Mouse (Mus musculus) midbrain, postnatal 0 days (tissue): Measurements from ENCODE around the gene 4930502E18Rik. TPM values are rescaled to one million over a fixed set of nuclear protein-coding genes. Genes with fewer than 3 reads are reported as not detected.

ENCODE experiments used
- ATAC-seq: fragments of 200-750 bp; cut with Nextera tagmentation; 2 replicates; pipeline ENCODE4 v1.8.0; 2017; ENCODE audit warnings: moderate number of reproducible peaks, mild to moderate bottlenecking, moderate TSS enrichment, moderate library complexity; ENCODE audit not compliant: low FRiP score
- DNase-seq: peaks from one replicate; pipeline ENCODE4 v3.0.0-alpha.2; 2015; ENCODE audit warnings: low spot score
- H3K27ac ChIP-seq: fragments of 300-500 bp; sonication (generic); 2 replicates; pipeline ENCODE4 v1.5.1; 2014; ENCODE audit warnings: low read depth, mild to moderate bottlenecking, low read length, mixed read lengths
- H3K27me3 ChIP-seq: fragments of 300-500 bp; sonication (generic); 2 replicates; pipeline ENCODE4 v1.6.1; 2014; ENCODE audit warnings: low read length, control low read depth, mixed read lengths; ENCODE audit not compliant: insufficient read depth
- H3K36me3 ChIP-seq: fragments of 300-500 bp; sonication (generic); 2 replicates; pipeline ENCODE4 v1.6.1; 2014; ENCODE audit warnings: low read length, control low read depth, mixed read lengths; ENCODE audit not compliant: insufficient read depth
- H3K4me1 ChIP-seq: fragments of 300-500 bp; sonication (generic); 2 replicates; pipeline ENCODE4 v1.6.1; 2014; ENCODE audit warnings: mild to moderate bottlenecking, control low read depth, antibody characterized with exemption, low read length, mixed read lengths; ENCODE audit not compliant: insufficient read depth
- H3K4me2 ChIP-seq: fragments of 300-500 bp; sonication (generic); 2 replicates; pipeline ENCODE4 v1.6.1; 2014; ENCODE audit warnings: low read depth, mild to moderate bottlenecking, low read length, mixed read lengths; ENCODE audit not compliant: poor library complexity, severe bottlenecking
- H3K4me3 ChIP-seq: fragments of 300-500 bp; sonication (generic); 2 replicates; pipeline ENCODE4 v1.5.1; 2014; ENCODE audit warnings: low read depth, mild to moderate bottlenecking, low read length, moderate library complexity
- H3K9ac ChIP-seq: fragments of 300-500 bp; sonication (generic); replicated peaks from 2 replicates; pipeline ENCODE4 v1.6.1; 2014; ENCODE audit warnings: mild to moderate bottlenecking, low read length, moderate library complexity, mixed read lengths; ENCODE audit not compliant: poor library complexity, severe bottlenecking
- H3K9me3 ChIP-seq: fragments of 300-500 bp; sonication (generic); 2 replicates; pipeline ENCODE4 v1.6.1; 2016; ENCODE audit warnings: low read length, control low read depth
- CTCF ChIP-seq: IDR thresholded peaks from 2 replicates; pipeline ENCODE4 v1.5.1; 2016; ENCODE audit warnings: antibody characterized with exemption, mild to moderate bottlenecking
- WGBS: fragments of 180-500 bp; shearing (Covaris S2); extraction: QIAGEN DNeasy Blood & Tissue Kit; methylation state at CpG from one replicate; pipeline ENCODE4 v1.1.7; 2014; 5-methylcytosine and 5-hydroxymethylcytosine counted together
- polyA plus RNA-seq: library from polyadenylated mRNA; unstranded; fragments of >200 nt; fragmentation: Nextera tagmentation; extraction: Ambion mirVana; gene quantifications from 2 replicates; pipeline ENCODE4 v1.2.1, GENCODE M21; 2015
- total RNA-seq: library from RNA; depleted of rRNA; stranded (reverse); fragments of >200 nt; gene quantifications from 2 replicates; pipeline ENCODE4 v1.2.3, GENCODE M21; 2014

4930502E18Rik gene
- total and polyA plus RNA-seq, 2 experiments from 2014 or later = 0.49 TPM; not detected in 1

DNA sequence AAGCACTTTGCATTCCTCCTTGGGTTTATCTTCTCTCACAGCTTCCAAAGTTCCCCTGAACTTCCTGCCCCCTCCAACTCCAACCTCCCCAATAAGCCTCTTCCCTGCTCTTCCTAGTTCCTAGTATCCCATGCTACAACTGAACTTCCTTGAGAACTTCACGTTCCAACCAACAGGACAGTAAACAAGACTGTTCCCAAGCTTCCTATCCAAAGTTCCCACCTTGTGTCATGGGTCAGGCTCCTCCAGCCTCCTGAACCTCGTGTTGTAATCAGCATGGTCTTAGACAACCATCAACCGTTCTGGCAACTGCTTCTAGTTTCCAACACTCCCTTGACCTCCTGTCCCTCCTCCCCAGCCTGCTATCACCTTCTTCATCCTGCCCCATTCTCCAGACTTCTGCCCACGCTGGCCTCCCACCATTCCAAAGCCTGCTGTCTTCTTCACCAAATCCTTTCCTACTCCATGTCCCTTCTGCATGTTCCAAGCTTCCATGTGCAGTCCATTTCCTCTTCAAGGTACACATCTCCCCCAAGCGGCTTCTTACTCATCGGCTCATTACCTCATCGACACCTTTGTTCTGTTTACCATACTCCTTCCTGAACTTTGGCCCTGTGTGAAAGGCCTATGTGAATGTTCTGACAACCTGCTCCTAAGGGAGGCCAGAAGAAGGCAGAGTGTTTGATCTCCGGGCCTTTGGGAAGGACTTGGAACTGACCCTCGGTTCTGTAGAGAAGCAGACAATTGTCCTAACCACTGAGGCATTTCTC lies 30.4 kb upstream of the 4930502E18Rik start:
- H3K4me3 ChIP-seq = no peak overlapping the region
- ATAC-seq = no peak
- H3K27me3 ChIP-seq = no peaks in the 10 kb centered on the region
- H3K9ac ChIP-seq = no peak overlapping the region
- no peak overlapping the region for H3K4me2 ChIP-seq
- H3K27ac ChIP-seq = no peak overlapping the region
- H3K4me1 ChIP-seq = no peaks in the 10 kb centered on the region
- H3K36me3 ChIP-seq = no peaks in the 10 kb centered on the region
- TF ChIP-seq CTCF = no peak
- WGBS = 85% methylated on average over 9 of the region's 9 CpGs
- DNase-seq = no peak
- no peaks in the 10 kb centered on the region for H3K9me3 ChIP-seq

DNA sequence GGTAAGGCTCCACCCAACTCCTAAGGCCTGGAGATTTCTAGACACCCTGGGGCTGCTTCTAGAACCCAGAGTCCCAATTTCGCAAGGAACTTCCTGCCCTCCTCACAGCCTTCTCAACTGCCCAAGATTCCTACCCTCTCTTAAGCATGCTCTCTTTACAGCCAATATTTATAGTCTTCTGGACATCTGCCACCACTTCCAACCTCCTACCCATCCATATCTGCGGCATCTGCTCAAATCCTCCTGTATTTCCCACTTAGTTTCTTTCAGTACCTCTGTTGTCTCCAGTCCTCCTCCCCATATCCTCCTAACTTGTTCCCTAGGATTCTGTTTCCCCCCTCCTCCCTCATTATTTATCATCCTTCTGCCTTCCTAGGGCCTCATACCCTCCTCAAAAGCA lies 25.4 kb upstream of the 4930502E18Rik start:
- H3K4me2 ChIP-seq = no peak overlapping the region
- H3K9ac ChIP-seq = no peak overlapping the region
- no peak overlapping the region for H3K27ac ChIP-seq
- 92% methylated on average over 2 of the region's 2 CpGs for WGBS
- H3K4me3 ChIP-seq = no peak overlapping the region
- TF ChIP-seq CTCF = no peak
- H3K4me1 ChIP-seq = no peaks in the 10 kb centered on the region
- H3K27me3 ChIP-seq = no peaks in the 10 kb centered on the region
- H3K36me3 ChIP-seq = no peaks in the 10 kb centered on the region
- H3K9me3 ChIP-seq = no peaks in the 10 kb centered on the region
- ATAC-seq (no peak), DNase-seq (no peak)

DNA sequence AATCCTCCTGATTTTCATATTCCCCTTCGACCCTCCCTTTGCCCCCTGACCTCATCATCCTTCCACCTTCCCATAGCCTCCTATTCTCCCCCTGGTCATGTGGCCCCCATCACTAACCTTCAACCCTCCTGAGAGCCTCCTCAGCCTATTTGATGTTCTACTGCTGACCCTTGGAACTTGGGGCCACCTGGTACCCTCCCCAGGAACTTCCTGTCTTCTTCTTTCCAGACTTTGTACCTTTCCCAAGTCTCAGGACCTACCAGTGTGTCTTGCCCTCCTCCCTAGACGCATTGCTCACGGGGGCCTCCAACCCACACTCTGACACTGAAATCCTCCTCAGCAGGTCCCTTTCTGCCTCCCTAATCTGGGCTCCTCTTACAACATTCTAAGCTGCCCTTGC lies 22.0 kb upstream of the 4930502E18Rik start:
- TF ChIP-seq CTCF = no peak
- no peak overlapping the region for H3K4me3 ChIP-seq
- no peak overlapping the region for H3K4me2 ChIP-seq
- 54% methylated on average over 3 of the region's 3 CpGs for WGBS
- no peak for DNase-seq
- H3K4me1 ChIP-seq = no peaks in the 10 kb centered on the region
- no peak overlapping the region for H3K27ac ChIP-seq
- H3K27me3 ChIP-seq = no peaks in the 10 kb centered on the region
- no peak overlapping the region for H3K9ac ChIP-seq
- H3K9me3 ChIP-seq = no peaks in the 10 kb centered on the region
- H3K36me3 ChIP-seq = no peaks in the 10 kb centered on the region
- ATAC-seq = no peak

DNA sequence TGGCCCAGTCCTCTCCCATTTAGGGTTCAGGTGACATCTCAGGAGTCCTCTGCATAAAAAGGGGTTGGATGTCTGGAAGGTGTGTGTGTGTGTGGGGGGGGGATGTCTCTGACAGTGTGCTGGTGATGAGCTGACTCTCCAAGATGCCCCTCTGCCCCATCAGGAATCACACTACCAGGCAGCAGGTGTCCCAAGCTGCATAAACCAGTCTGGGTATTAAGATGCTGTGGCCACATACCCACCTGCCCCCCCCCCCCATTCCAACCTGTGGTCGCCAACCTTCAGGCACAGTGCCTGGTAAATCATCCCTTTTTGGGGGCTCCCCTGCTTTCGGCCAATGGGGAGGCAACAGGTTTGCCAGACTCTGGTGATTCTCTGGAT lies 8.7 kb upstream of the 4930502E18Rik start:
- H3K4me1 ChIP-seq = no peaks in the 10 kb centered on the region
- H3K9me3 ChIP-seq = no peaks in the 10 kb centered on the region
- no peaks in the 10 kb centered on the region for H3K36me3 ChIP-seq
- ATAC-seq = peak; percentile 66
- H3K27ac ChIP-seq = no peak overlapping the region
- WGBS = 24% methylated on average over 2 of the region's 2 CpGs
- no peak for DNase-seq
- H3K27me3 ChIP-seq = no peaks in the 10 kb centered on the region
- H3K4me2 ChIP-seq = peak overlapping the region; percentile 41
- no peak for TF ChIP-seq CTCF
- H3K9ac ChIP-seq = peak overlapping the region; percentile 44
- H3K4me3 ChIP-seq = peak overlapping the region; percentile 30

DNA sequence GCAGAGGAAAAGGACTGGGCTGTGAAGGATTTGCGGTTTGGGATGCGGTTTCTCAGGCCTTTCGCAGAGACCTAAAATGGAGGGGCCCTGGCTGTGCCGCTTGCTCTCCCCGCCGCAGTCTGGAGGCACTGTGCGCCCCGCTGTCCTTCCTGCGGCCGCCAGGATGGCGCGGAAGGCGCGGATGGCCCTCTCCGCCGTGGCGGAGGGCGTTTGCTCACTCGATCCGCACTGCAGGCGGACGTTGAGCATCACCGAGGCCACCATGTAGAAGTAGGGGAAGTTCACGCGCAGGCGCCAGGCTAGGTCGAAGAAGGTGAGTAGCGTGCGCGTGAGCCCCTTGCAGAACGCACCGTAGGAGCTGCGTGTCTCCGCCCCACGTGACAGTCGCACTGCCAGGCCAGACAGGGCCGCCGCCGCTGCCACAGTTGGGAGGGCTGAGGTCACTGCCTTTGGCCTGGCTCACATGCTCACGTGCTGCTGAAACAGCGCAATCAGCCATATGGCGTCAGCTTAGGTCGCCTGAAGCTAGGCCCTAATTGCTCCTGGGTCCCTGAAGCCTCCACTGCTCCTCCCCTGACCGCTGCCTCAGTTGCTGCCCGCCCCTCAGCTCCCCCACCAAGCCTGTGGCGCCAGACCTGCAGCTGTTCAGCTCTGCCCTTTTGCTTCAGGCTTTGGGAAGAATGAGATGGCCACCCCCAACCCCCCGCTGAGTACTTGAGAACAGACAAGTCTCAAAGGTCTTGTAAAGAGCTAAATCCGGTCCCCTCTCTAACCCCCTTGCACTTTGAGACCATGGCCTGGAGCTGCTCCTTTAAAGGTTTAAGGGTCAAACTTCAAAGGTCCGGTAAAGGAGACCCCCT lies 8.1 kb upstream of the 4930502E18Rik start:
- WGBS = 25% methylated on average over 43 of the region's 49 CpGs
- H3K27ac ChIP-seq = no peak overlapping the region

DNA sequence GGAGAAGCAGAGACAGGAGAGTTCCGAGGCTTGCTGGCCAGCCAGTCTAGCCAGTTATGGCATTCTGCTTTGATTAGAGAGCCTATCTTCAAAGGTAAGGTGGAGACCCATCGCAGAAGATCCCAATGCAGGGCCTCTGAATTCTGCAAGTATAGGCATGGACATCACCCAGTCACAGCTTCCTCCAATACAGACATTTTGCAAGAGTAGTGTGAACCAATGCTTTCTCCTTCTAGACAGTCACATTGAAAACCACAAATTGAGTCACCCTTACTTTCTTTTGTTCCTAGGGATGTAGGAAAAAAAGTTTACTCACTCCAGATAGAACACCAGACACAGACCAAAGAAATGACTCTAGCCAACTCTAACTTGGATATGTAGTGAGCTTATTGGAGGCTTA lies 4.3 kb downstream of the 4930502E18Rik start:
- no peaks in the 10 kb centered on the region for H3K27me3 ChIP-seq
- H3K9ac ChIP-seq = no peak overlapping the region
- no peak for TF ChIP-seq CTCF
- H3K9me3 ChIP-seq = no peaks in the 10 kb centered on the region
- 86% methylated on average over 2 of the region's 2 CpGs for WGBS
- H3K27ac ChIP-seq = no peak overlapping the region
- no peak overlapping the region for H3K4me3 ChIP-seq
- no peak overlapping the region for H3K4me2 ChIP-seq
- no peaks in the 10 kb centered on the region for H3K4me1 ChIP-seq
- H3K36me3 ChIP-seq = no peaks in the 10 kb centered on the region
- ATAC-seq (no peak), DNase-seq (no peak)

More for the DNA sequence above, 8.1 kb upstream of the 4930502E18Rik start:
- H3K4me2 ChIP-seq = peak overlapping the region; percentile 41
- no peaks in the 10 kb centered on the region for H3K36me3 ChIP-seq
- TF ChIP-seq CTCF = no peak
- no peaks in the 10 kb centered on the region for H3K4me1 ChIP-seq
- H3K9ac ChIP-seq = peak overlapping the region; percentile 44
- no peaks in the 10 kb centered on the region for H3K27me3 ChIP-seq
- ATAC-seq = peak; percentile 93
- no peaks in the 10 kb centered on the region for H3K9me3 ChIP-seq
- DNase-seq = peak; percentile 39
- peak overlapping the region; percentile 30 for H3K4me3 ChIP-seq
